Mouse (Mus musculus) limb, embryonic 13.5 days (tissue): ENCODE data around the gene Qdpr. TPM values are rescaled to one million over a fixed set of nuclear protein-coding genes. Genes with fewer than 3 reads are reported as not detected.

Experiments
- ATAC-seq: fragments of 200-750 bp; cut with Nextera tagmentation; 2 replicates; pipeline ENCODE4 v1.8.0; 2017; ENCODE audit warnings: low read depth, moderate number of reproducible peaks, moderate TSS enrichment; ENCODE audit not compliant: low FRiP score
- H3K27ac ChIP-seq: fragments of 300-500 bp; sonication (generic); 2 replicates; pipeline ENCODE4 v1.5.1; 2015; ENCODE audit warnings: inconsistent platforms, mild to moderate bottlenecking, moderate library complexity
- H3K27me3 ChIP-seq: fragments of 300-500 bp; sonication (generic); 2 replicates; pipeline ENCODE4 v1.6.1; 2015; ENCODE audit warnings: mild to moderate bottlenecking, inconsistent platforms
- H3K36me3 ChIP-seq: fragments of 300-500 bp; sonication (generic); 2 replicates; pipeline ENCODE4 v1.6.1; 2015; ENCODE audit warnings: inconsistent platforms, mild to moderate bottlenecking, moderate library complexity
- H3K4me1 ChIP-seq: fragments of 300-500 bp; sonication (generic); 2 replicates; pipeline ENCODE4 v1.6.1; 2015; ENCODE audit warnings: inconsistent platforms
- H3K4me2 ChIP-seq: fragments of 300-500 bp; sonication (generic); replicated peaks from 2 replicates; pipeline ENCODE4 v1.6.1; 2015; ENCODE audit warnings: inconsistent platforms, mild to moderate bottlenecking, moderate library complexity
- H3K4me3 ChIP-seq: fragments of 300-500 bp; sonication (generic); 2 replicates; pipeline ENCODE4 v1.5.1; 2015; ENCODE audit warnings: moderate library complexity, mild to moderate bottlenecking, inconsistent platforms
- H3K9ac ChIP-seq: fragments of 300-500 bp; sonication (generic); 2 replicates; pipeline ENCODE4 v1.6.1; 2015; ENCODE audit warnings: mild to moderate bottlenecking, inconsistent platforms
- H3K9me3 ChIP-seq: fragments of 300-500 bp; sonication (generic); 2 replicates; pipeline ENCODE4 v1.6.1; 2016; ENCODE audit warnings: inconsistent platforms
- WGBS: fragments of 180-500 bp; shearing (Covaris S2); methylation state at CpG from one replicate; pipeline ENCODE4 v1.1.7; 2015; 5-methylcytosine and 5-hydroxymethylcytosine counted together
- polyA plus RNA-seq: library from polyadenylated mRNA; unstranded; fragments of >200 nt; fragmentation: Nextera tagmentation; extraction: Ambion mirVana; gene quantifications from 2 replicates; pipeline ENCODE4 v1.2.1, GENCODE M21; 2015

Qdpr gene
- 122 and 128 TPM in 2 replicates for polyA plus RNA-seq

DNA sequence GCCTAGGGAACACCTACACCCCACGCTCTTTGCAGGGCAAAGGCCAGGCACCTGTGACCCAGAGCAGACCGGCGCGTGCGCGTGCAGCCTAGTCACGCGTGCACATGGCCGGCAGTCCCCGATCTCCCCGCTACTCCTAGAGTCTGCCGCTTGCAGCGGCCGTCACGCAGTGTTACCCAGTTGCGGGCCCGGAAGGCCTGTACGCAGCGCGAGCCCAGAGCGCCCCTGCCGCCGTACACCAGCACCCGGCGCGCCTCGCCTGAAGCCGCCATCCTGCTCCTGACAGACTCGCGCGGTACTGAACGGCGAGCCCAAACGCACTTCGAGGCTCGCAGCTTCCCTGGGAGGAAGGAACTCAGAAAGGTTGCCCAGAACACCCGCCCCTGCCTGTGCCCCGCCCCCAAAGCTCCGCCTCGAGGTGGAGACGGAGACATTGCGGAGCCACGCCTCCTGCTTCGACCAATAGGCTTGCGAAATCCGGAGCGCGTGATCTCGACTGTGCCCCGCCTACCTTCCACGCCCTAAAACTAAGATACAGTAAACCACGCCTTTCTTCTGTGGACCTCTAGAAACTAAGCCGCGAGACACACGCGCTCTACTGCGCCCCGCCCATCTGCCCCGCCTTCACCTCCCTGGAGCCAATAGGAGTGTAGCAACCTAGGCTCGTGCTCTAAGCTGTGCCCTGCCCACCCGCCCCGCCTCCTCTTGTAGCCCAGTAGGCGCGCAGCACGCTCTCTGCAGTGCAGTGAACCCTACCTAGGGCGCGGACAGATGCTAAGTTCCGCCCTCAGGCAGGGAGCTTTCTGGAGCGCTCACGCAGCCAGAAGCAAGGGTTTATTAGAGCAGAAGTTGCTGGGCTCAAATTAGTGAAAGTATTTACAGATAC, at the start of gene Qdpr:
Gene Qdpr, minus strand, starts transcription at position 406 of the 886 bp plus-strand sequence.
- peak; percentile 100 for ATAC-seq
- WGBS, result 0% methylated on average over 70 of the region's 70 CpGs
- H3K9ac ChIP-seq, result peak within 1 kb of the TSS; percentile 81
- peak within 1 kb of the TSS; percentile 65; the same call in 1 of the 2 replicates for H3K27ac ChIP-seq
- H3K4me1 ChIP-seq, result peaks cover 16% of the 10 kb centered on the region
- peak within 1 kb of the TSS; percentile 62 for H3K4me3 ChIP-seq
- 0 out of 2 replicates have a peak, but pooled peaks cover 11% of the 10 kb centered on the region for H3K36me3 ChIP-seq
- no peaks in the 10 kb centered on the region for H3K27me3 ChIP-seq
- peak within 1 kb of the TSS; percentile 89 for H3K4me2 ChIP-seq
- H3K9me3 ChIP-seq, result no peaks in the 10 kb centered on the region

DNA sequence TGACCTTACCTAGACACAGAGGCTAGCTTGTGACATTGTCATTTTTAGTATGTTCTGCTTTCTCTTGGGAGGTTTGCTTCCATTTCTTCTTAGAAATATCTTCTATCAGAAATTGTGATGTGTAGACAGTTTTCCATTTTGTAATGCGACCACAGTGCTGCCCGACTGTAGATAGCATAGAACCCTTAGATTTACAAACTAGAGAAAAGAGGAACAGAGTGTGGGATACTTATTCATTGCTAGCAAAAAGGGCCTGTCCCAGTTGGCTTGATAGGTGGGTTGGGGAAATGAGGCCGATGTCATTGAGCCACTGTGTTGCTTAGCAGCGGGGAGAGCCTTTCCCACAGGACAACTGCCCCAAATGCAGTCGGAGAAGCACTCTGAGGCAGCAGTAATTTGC, 47.5 kb upstream of the Qdpr start:
- Histone ChIP-seq H3K36me3 (peaks cover 73% of the 10 kb centered on the region), H3K4me3 (no peak overlapping the region), H3K4me2 (no peak overlapping the region), H3K9me3 (no peaks in the 10 kb centered on the region), H3K4me1 (peaks cover 23% of the 10 kb centered on the region), H3K27ac (no peak overlapping the region), H3K9ac (no peak overlapping the region), H3K27me3 (no peaks in the 10 kb centered on the region)
- no peak for ATAC-seq
- WGBS, result 94% methylated on average over 5 of the region's 5 CpGs

DNA sequence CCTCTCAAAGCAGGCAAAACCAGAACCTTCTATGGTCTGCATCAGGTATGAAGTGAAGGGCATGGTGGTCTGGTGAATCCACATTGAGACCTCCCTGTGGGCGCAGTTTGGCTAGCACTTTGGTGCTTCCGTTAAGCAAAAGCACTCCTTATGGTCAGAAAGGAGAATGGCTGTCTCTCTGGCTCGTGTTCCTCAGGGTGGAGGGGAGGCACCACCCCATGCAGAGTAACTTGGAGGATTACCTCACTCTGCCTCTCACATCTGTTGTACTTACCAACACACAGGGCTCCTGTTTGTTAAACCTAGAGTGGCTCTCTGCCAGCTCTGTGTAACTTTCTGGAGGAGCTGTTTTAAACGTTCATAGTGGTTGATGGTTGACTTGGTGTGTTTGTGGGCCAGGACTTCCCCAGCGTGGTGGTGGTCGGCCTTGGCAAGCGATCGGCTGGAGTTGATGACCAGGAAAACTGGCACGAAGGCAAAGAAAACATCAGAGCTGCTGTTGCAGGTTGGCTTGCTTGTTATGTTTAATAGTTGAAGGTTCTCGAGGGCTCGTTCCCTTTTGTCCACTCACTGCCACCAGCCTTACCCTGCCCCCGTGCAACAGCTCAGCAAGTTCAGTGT, 47.0 kb upstream of the Qdpr start:
- no peak for ATAC-seq
- Histone ChIP-seq H3K36me3 (peaks cover 68% of the 10 kb centered on the region), H3K27ac (no peak overlapping the region), H3K4me1 (peaks cover 23% of the 10 kb centered on the region), H3K4me2 (no peak overlapping the region), H3K4me3 (no peak overlapping the region), H3K9me3 (no peaks in the 10 kb centered on the region), H3K27me3 (no peaks in the 10 kb centered on the region), H3K9ac (peak overlapping the region; percentile 8; the same call in 1 of the 2 replicates)
- 82% methylated on average over 12 of the region's 12 CpGs for WGBS

DNA sequence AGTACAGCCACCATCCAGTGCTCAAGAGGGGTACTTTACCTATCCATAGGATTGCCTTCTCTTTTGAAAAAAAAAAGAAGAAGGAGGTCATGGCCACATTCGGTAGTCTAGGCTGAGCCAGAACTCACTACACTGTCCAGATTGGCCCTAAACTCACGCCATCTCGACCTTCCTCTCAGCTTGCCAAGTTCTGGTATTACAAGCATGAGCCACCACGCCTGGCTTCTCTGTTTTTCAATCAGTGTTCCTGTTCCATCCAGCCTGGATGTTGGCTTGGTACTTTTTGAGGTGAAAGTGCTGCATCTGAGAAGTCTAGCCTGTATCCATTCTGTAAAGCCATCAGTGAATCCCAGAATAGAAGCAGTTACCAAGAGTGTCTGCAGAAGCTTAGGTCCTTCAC, 46.4 kb upstream of the Qdpr start:
- Histone ChIP-seq H3K4me2 (no peak overlapping the region), H3K36me3 (peaks cover 62% of the 10 kb centered on the region), H3K9ac (no peak overlapping the region; the same call in 1 of the 2 replicates), H3K27ac (no peak overlapping the region), H3K4me1 (peaks cover 23% of the 10 kb centered on the region), H3K9me3 (no peaks in the 10 kb centered on the region), H3K27me3 (no peaks in the 10 kb centered on the region), H3K4me3 (no peak overlapping the region)
- 82% methylated on average over 4 of the region's 4 CpGs for WGBS
- ATAC-seq, result no peak

DNA sequence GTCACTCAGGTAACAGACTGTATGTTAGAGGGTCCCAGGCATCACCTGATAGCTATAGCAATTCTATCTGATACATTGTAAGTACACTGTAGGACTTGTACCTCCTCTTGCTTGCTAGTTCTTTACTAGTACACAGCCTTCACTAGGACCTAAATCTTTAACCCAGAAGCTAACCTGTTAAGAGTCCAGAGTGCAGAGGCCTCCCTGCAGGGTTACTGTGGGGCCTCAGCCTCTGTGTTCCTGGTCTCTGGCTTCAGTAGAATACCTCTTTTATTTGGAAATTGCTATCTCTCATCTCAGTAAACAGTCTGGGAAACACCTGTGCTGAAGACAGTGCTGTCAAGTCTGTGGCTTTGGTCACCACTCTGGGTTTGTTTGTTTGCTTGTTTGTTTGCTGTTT, 46.0 kb upstream of the Qdpr start:
- Histone ChIP-seq H3K9ac (no peak overlapping the region), H3K36me3 (peaks cover 58% of the 10 kb centered on the region), H3K4me2 (no peak overlapping the region), H3K9me3 (no peaks in the 10 kb centered on the region), H3K4me1 (peaks cover 23% of the 10 kb centered on the region), H3K27ac (no peak overlapping the region), H3K27me3 (no peaks in the 10 kb centered on the region), H3K4me3 (no peak overlapping the region)
- no peak for ATAC-seq

DNA sequence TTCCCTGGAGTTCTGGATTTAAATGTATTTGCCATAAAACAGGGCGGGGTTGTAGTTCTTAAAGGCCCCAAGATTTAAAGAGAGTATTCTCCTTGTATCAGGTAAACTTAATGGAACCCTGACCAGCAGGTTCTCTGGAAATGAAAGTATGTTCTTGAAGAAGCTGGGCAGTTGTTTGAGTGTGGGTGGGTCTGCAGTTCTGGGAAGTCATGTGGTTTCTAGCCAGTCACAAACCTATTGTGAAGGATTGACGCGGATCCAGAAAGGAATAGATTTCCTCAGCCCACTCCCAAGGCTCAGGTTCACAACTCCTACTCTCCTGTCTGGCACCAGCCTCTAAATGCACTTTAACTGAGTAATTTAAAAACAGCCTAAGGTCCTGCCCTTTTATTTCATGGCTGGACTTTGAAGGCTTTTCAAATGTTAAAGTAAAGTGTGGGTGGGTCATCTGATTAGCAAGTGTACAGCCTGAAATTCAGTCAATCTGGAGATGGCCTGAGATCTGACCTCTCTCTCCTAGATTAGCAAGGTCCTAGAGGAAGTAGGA, 45.5 kb upstream of the Qdpr start:
- 88% methylated on average over 3 of the region's 3 CpGs for WGBS

DNA sequence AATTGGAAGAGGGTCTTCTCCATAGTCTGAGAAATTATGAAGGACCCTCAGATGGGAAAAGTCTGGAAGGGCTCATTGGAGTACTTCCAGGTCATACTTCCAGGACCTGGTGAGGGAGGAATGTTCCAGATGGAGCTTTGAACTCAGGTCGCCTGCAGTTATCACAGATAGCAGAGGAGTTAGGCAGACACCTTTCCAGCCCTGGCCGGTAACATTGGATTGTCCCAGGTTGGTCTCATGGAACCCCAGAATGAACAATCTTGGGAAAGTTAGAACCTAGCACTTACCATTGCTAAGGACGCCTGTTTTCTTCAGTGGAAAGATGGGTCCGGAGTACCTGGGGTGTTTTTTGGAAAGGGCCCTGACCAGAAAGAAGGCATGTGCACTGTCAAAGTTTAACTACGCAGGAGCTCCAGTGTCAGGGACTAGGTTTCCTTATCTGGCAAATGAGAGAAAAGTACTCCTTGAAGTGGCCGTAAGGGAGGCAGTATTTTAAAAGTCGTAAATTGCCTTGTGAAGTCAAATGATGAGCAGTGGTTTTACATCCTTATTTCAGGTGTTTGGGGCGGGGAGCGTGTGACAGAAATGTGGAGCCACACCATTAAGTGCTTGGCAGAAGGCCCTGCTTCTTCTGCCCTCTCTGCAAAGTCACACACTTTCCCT, 44.2 kb upstream of the Qdpr start:
- H3K4me3 ChIP-seq, result peak overlapping the region; percentile 79
- H3K9me3 ChIP-seq, result no peaks in the 10 kb centered on the region
- H3K27ac ChIP-seq, result no peak overlapping the region
- H3K27me3 ChIP-seq, result no peaks in the 10 kb centered on the region
- H3K4me2 ChIP-seq, result peak overlapping the region; percentile 82
- WGBS, result 44% methylated on average over 9 of the region's 9 CpGs
- peaks cover 23% of the 10 kb centered on the region for H3K4me1 ChIP-seq
- peaks cover 42% of the 10 kb centered on the region for H3K36me3 ChIP-seq
- H3K9ac ChIP-seq, result peak overlapping the region; percentile 85
- no peak for ATAC-seq

More for the DNA sequence above, 45.5 kb upstream of the Qdpr start:
- Histone ChIP-seq H3K4me2 (0 out of 2 replicates have a peak overlapping the region, but pooled peaks have one; percentile 14), H3K27ac (no peak overlapping the region), H3K36me3 (peaks cover 54% of the 10 kb centered on the region), H3K4me3 (no peak overlapping the region), H3K9ac (0 out of 2 replicates have a peak overlapping the region, but pooled peaks have one; percentile 25), H3K27me3 (no peaks in the 10 kb centered on the region), H3K4me1 (peaks cover 23% of the 10 kb centered on the region), H3K9me3 (no peaks in the 10 kb centered on the region)
- ATAC-seq, result no peak

DNA sequence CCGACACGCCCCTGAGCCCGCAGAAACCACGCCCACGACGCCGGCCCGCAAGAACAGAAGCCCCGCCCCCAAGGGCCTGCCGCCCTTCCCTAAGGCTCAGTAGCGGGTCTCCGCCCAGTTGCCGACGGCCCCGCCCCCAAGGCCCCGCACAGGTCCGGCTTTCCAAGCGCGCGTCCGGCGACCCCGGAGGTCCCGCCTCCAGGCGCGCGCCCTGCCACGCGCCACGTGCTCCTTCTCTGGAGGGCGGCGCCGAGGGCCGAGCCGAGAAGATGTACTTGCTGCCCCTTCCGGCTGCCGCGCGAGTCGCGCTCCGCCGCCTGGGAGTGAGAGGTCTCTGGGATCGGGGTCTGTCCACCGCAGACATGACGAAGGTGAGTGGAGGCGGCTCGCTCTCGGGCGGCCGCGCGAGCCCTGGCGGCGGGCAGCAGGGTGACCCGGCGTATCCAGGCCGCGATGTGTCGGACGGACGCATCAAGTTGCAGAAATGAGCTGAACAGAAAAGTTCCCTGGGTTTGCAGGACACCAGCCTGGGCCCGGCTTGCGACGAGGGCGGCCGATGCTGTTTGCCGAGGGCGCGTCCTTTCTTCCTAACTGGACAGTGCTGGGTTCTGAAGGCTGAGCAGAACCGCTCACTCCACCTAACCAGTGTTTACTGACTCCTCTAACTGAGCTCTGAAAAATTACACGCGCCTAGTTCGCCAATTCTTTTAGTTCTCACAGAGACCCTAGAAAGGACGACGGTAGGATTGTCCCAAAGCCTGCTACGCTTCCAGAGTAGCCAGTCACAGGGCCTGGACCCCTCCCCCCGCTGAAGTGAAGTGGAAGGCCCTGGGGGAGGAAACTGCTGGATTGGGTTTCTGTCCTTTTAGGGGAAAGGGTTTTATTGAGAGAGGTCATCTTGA, 43.4 kb upstream of the Qdpr start, which contains the start of gene Lap3:
Gene Lap3, plus strand, starts transcription at position 184 of the 902 bp plus-strand sequence.
- peaks cover 34% of the 10 kb centered on the region for H3K36me3 ChIP-seq
- peaks cover 23% of the 10 kb centered on the region for H3K4me1 ChIP-seq
- peak within 1 kb of the TSS; percentile 79 for H3K4me3 ChIP-seq
- peak within 1 kb of the TSS; percentile 85 for H3K9ac ChIP-seq
- peak; percentile 92 for ATAC-seq
- H3K27ac ChIP-seq, result peak within 1 kb of the TSS; percentile 63
- no peaks in the 10 kb centered on the region for H3K27me3 ChIP-seq
- no peaks in the 10 kb centered on the region for H3K9me3 ChIP-seq
- under 1% methylated on average over 77 of the region's 78 CpGs for WGBS
- H3K4me2 ChIP-seq, result peak within 1 kb of the TSS; percentile 82

DNA sequence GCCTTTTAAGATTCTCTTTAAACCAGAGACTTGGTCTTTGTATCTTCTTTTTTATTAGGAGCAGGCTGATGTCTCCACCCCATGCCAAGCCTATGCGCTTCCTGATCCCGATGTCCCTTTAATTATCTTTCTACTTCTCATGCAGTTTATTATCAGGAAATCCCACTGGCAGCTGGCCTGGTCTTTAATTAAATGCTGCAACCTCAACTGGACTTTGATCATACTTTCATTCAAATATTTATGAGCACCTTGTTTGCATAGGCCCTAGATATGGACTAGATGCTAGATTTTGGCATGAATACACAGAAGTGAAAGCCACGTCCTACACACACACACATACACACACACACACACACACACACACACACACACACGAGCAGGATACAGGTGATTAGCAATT, 41.7 kb upstream of the Qdpr start:
- Histone ChIP-seq H3K4me1 (peaks cover 20% of the 10 kb centered on the region), H3K36me3 (peaks cover 18% of the 10 kb centered on the region), H3K9me3 (no peaks in the 10 kb centered on the region), H3K4me2 (no peak overlapping the region), H3K9ac (no peak overlapping the region), H3K4me3 (no peak overlapping the region), H3K27ac (no peak overlapping the region), H3K27me3 (no peaks in the 10 kb centered on the region)
- WGBS, result 48% methylated on average over 4 of the region's 4 CpGs
- no peak for ATAC-seq

DNA sequence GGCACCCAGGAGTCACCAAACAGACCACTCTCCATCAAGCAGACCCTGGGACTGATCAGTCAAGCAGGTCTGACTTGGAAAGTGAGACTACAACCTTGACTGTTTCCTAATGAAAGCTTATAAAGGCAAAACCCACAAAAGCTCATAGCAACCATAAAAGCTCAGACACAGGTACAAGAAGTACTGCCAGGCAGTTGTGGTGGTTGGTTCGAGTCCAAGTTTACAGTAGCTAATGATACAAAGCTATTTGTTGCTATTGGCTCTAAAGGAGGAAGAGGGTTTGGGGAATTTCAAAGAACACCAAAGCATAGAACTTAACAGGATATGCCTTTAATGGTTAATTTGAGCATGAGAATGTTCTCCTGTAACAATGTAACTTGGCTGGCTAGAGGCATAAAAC, 33.6 kb upstream of the Qdpr start:
- H3K27me3 ChIP-seq, result no peaks in the 10 kb centered on the region
- H3K9me3 ChIP-seq, result no peaks in the 10 kb centered on the region
- no peak overlapping the region for H3K27ac ChIP-seq
- H3K9ac ChIP-seq, result no peak overlapping the region
- H3K4me2 ChIP-seq, result no peak overlapping the region
- no peaks in the 10 kb centered on the region for H3K36me3 ChIP-seq
- ATAC-seq, result peak; percentile 57; the same call in 1 of the 2 replicates
- H3K4me3 ChIP-seq, result no peak overlapping the region
- WGBS, result 58% methylated on average over 1 of the region's 1 CpGs
- H3K4me1 ChIP-seq, result no peaks in the 10 kb centered on the region

DNA sequence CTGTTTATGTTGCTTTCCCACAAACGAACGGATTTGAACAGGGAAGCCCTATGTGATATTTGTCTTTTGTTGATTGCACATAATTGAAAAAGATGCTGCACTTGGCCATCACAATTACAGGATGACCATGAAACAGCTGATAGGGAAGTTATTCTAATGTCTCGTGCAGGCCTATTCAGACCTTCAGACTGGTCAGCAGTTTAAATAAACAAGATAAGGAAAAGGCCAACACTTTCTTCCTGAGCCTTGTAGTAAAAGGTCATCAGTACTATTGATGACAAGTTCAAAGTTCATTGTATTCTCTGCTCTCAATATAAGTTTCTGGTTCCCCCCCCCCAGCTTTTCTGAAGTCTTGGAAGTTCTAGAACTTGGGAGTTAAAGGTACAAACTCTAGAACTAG, 32.6 kb upstream of the Qdpr start:
- Histone ChIP-seq H3K4me3 (no peak overlapping the region), H3K27me3 (no peaks in the 10 kb centered on the region), H3K27ac (no peak overlapping the region), H3K4me1 (no peaks in the 10 kb centered on the region), H3K9me3 (no peaks in the 10 kb centered on the region), H3K9ac (no peak overlapping the region), H3K36me3 (no peaks in the 10 kb centered on the region), H3K4me2 (no peak overlapping the region)
- WGBS, result 77% methylated on average over 3 of the region's 3 CpGs
- no peak for ATAC-seq
